Mouse (Mus musculus): ENCODE measurements around the gene Efcab7. TPM values are rescaled to one million over a fixed set of nuclear protein-coding genes. Genes with fewer than 3 reads are reported as not detected.

Efcab7 gene
- polyA plus RNA-seq (2014; fragmentation: Illumina TruSeq; extraction: RNeasy Lipid Tissue Mini Kit (QIAGEN cat#74804); ENCODE audit: insufficient read depth, low read depth, low replicate concordance) = 4.8 TPM

GRCm38 (mm10) chr4:99829094-99830073, at the start of gene Efcab7:
Gene Efcab7 (plus strand): TSS chr4:99829198.

GRCm38 (mm10) chr4:99929149-99929612, 100.2 kb downstream of the Efcab7 start, which contains the start of gene Pgm1:
Gene Pgm1 (plus strand): TSS chr4:99929414.

GRCm38 (mm10) chr4:99929613-99930517, 100.9 kb downstream of the Efcab7 start, which contains the start of gene Itgb3bp:
Gene Itgb3bp (minus strand): TSS chr4:99929813.

Other genes with a start within 250 kb of the Efcab7 start
- not detected for gene Foxd3, start 172.9 kb upstream of the Efcab7 start, polyA plus RNA-seq (2014; fragmentation: Illumina TruSeq; extraction: RNeasy Lipid Tissue Mini Kit (QIAGEN cat#74804); ENCODE audit: insufficient read depth, low read depth, low replicate concordance)
- 4.1 TPM for gene Alg6, start 113.5 kb upstream of the Efcab7 start, polyA plus RNA-seq (2014; fragmentation: Illumina TruSeq; extraction: RNeasy Lipid Tissue Mini Kit (QIAGEN cat#74804); ENCODE audit: insufficient read depth, low read depth, low replicate concordance)
- gene Pgm1, start 100.2 kb downstream of the Efcab7 start, polyA plus RNA-seq (2014; fragmentation: Illumina TruSeq; extraction: RNeasy Lipid Tissue Mini Kit (QIAGEN cat#74804); ENCODE audit: insufficient read depth, low read depth, low replicate concordance) = 23.7 TPM
- 7.2 TPM for gene Itgb3bp, start 100.6 kb downstream of the Efcab7 start, polyA plus RNA-seq (2014; fragmentation: Illumina TruSeq; extraction: RNeasy Lipid Tissue Mini Kit (QIAGEN cat#74804); ENCODE audit: insufficient read depth, low read depth, low replicate concordance)